Mouse (Mus musculus): ENCODE measurements at regions not wholly inside any gene's neighbourhood (a gene's known extent, or its start where the extent isn't known, plus 50 kb on each side); places are given as distances from the start of the nearest gene placed in this dataset.

- no peak for DNase-seq (ENCODE audit: low spot score)
Measured at GRCm38 (mm10) chr16:27138384-27138783, 146.9 kb upstream of the Gmnc start.

- DNase-seq (ENCODE audit: low spot score) = peak; percentile 6
Measured at GRCm38 (mm10) chr16:27138987-27139386, 147.5 kb upstream of the Gmnc start.

- peak; percentile 18 for DNase-seq (ENCODE audit: low spot score)
Measured at GRCm38 (mm10) chr16:27140037-27140436, 148.6 kb upstream of the Gmnc start.

- no peak for DNase-seq (ENCODE audit: low spot score)
Measured at GRCm38 (mm10) chr16:27155805-27156204, 151.5 kb upstream of the Ostn start.

- DNase-seq (ENCODE audit: low spot score) = no peak
Measured at GRCm38 (mm10) chr16:27195650-27196049, 111.6 kb upstream of the Ostn start.

Data from lung, postnatal 25 days (tissue).